Mouse (Mus musculus): Measurements from ENCODE around the gene Zmynd8.

DNA sequence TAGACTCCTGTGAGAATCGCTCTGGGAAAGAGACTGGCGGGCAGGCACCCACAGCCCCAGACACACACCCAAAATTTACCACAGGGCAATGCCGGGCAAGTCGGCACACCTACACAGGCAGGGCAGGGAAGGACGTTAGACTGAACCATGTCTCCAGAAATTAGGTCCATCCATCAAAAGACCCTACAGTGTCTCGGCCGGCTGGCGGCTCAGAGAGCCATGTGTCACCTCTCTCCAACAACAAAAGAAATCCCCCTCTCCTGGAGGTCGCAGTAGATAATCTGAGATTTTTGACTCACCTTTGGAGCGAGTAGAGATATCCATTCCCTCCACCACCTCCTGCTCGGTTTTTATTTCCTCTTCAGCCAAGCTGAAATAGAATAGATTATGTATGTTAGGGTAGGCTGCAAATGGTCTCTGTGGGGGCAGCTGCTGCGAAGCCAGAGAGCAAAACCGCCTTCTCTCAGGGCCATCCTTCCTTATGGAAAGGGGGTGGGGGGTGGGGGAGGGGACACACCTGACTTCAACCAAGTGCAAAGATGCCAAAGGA is 23.3 kb downstream of the Zmynd8 start:
- TF ChIP-seq CTCF (IDR thresholded peaks at IDR 0.05; ENCODE audit: low read depth) (no peak), EP300 (IDR thresholded peaks at IDR 0.05; ENCODE audit: low read depth) (no peak)

Data from heart, postnatal 0 days (tissue).